Mouse (Mus musculus) G1E (cell line): ENCODE measurements around the gene Xkr8.

Experiments
- CTCF ChIP-seq: IDR thresholded peaks from 2 replicates; pipeline ENCODE4 v1.5.1; 2012; ENCODE audit warnings: low read depth, low read length, inconsistent platforms, mixed read lengths
- GATA1 ChIP-seq: IDR thresholded peaks from 2 replicates; pipeline ENCODE4 v1.6.1; 2012; ENCODE audit warnings: borderline replicate concordance, low read length, inconsistent platforms, mixed read lengths
- GATA2 ChIP-seq: IDR thresholded peaks from 2 replicates; pipeline ENCODE4 v1.6.1; 2012; ENCODE audit warnings: low read depth, low read length, inconsistent platforms, borderline replicate concordance
- POLR2AphosphoS5 ChIP-seq: IDR thresholded peaks from 2 replicates; pipeline ENCODE4 v1.6.1; 2012; ENCODE audit warnings: low read depth, low read length, inconsistent platforms; ENCODE audit not compliant: insufficient replicate concordance
- TAL1 ChIP-seq: conservative IDR thresholded peaks from 2 replicates; pipeline ENCODE4 v1.6.1; 2012; ENCODE audit warnings: low read depth, low read length, inconsistent platforms, mixed read lengths

DNA sequence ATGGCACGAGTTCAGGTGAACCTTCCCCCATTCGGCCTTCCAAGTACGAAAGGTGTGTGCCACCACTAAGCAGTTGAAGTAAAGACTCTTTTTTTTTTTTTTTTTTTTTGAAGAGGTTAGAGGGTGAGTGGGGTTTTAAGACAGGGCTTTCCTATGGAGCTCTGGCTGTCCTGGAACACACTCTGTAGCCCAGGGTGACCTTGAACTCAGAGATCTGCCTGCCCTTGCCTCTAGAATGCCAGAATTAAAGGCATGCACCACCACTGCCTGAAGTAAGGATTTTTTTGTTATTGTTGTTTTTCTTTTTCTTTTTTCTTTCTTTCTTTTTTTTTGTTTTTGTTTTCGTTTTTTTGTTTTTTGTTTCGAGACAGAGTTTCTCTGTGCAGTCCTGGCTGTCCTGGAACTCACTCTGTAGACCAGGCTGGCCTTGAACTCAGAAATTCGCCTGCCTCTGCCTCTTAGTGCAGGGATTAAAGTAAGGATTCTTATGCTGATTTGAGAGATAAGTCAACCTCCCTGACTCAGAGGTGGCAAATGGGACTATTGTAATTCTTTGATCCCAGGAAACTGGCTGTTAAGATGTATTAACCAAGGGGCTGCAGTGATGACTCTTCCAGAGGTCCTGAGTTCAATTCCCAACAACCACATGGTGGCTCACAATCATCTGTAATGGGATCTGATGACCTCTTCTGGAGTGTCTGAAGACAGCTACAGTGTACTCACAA lies 17.1 kb upstream of the Xkr8 start:
- TF ChIP-seq CTCF (no peak), GATA1 (no peak), TAL1 (no peak), POLR2AphosphoS5 (no peak), GATA2 (no peak)
